ENCODE assay signal across 24 mouse cellular contexts in the genomic region with DNA sequence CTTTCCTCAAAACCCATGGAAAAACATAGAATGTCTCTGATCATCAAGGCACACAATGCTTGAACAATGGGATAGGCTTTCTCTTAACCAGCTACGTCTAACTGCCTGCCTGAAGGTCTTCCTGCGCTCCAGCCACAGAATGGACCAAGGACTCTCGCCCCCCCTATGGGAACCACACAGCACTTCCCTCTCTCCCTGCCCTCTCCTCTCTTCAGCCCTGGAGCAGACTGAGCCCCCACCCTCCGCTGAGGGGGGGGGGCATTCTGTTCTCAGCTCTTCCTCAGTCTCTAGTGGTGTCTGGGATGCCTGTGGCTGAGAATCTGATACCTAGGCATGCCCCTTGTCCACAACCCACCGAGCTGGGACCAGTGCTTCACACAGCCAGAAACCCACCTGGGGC.
DNase-seq lines count a peak whose midpoint lies in the region; ATAC-seq and TF ChIP-seq lines count a peak whose summit lies in the region.
"Had no signal": no experiment of that assay in that cellular context is flagged by ENCODE, and none has a peak within 500 bp of the region (broad histone marks: within the 10 kb centered on the region; RNA-seq: fewer than 3 reads in every experiment).

No protein-coding gene starts in this region.

- no peaks in the 10 kb centered on the region for H3K4me1 ChIP-seq in embryonic facial prominence, embryonic 13.5 days
- no peaks in the 10 kb centered on the region for H3K4me1 ChIP-seq in embryonic facial prominence, embryonic 10.5 days
- no peaks in the 10 kb centered on the region for H3K4me1 ChIP-seq in hindbrain, embryonic 11.5 days (replicated peaks; ENCODE audit: control insufficient read depth, insufficient read depth, low read length)
- H3K4me1 ChIP-seq in hindbrain, postnatal 0 days (ENCODE audit: insufficient read depth, low read length) = no peaks in the 10 kb centered on the region
- H3K4me1 ChIP-seq in midbrain, embryonic 12.5 days = no peaks in the 10 kb centered on the region
- H3K4me1 ChIP-seq in midbrain, embryonic 15.5 days = no peaks in the 10 kb centered on the region
- H3K4me1 ChIP-seq in midbrain, embryonic 14.5 days (ENCODE audit: control insufficient read depth, insufficient read depth, low read length) = no peaks in the 10 kb centered on the region
- no peaks in the 10 kb centered on the region for H3K4me1 ChIP-seq in midbrain, embryonic 16.5 days (ENCODE audit: control insufficient read depth, insufficient read depth, low read length)
- H3K4me1 ChIP-seq: forebrain, embryonic 13.5 days; forebrain, embryonic 15.5 days had no signal

- no peak for DNase-seq in embryonic facial prominence, embryonic 10.5 days (ENCODE audit: low spot score)
- DNase-seq in hindbrain, embryonic 11.5 days (ENCODE audit: low spot score) = no peak
- no peak for DNase-seq in hindbrain, postnatal 0 days (ENCODE audit: low spot score)
- DNase-seq in midbrain, embryonic 14.5 days = no peak
- DNase-seq: adrenal gland, adult 8-10 months; adrenal gland, postnatal 14 days; adrenal gland, postnatal 36 days; B cell, adult 2 months; cerebellum, adult 11-12 months; cerebellum, adult 2 months; cerebellum, adult 9-10 months; cerebellum, postnatal 10 days; cerebellum, postnatal 25 days had no signal

- H3K9me3 ChIP-seq in embryonic facial prominence, embryonic 13.5 days = no peaks in the 10 kb centered on the region
- H3K9me3 ChIP-seq in embryonic facial prominence, embryonic 10.5 days = no peaks in the 10 kb centered on the region
- H3K9me3 ChIP-seq in hindbrain, embryonic 11.5 days (ENCODE audit: control insufficient read depth, low read length) = no peaks in the 10 kb centered on the region
- H3K9me3 ChIP-seq in hindbrain, postnatal 0 days (ENCODE audit: low read length) = no peaks in the 10 kb centered on the region
- no peaks in the 10 kb centered on the region for H3K9me3 ChIP-seq in midbrain, embryonic 12.5 days
- no peaks in the 10 kb centered on the region for H3K9me3 ChIP-seq in midbrain, embryonic 15.5 days
- H3K9me3 ChIP-seq in midbrain, embryonic 14.5 days (ENCODE audit: control insufficient read depth, low read length) = no peaks in the 10 kb centered on the region
- H3K9me3 ChIP-seq in midbrain, embryonic 16.5 days (replicated peaks; ENCODE audit: control insufficient read depth, low read length, poor library complexity, severe bottlenecking) = no peaks in the 10 kb centered on the region
- H3K9me3 ChIP-seq: forebrain, embryonic 13.5 days; forebrain, embryonic 15.5 days; G1E had no signal

- ATAC-seq in embryonic facial prominence, embryonic 13.5 days (ENCODE audit: insufficient number of reproducible peaks, insufficient read depth, low FRiP score, low TSS enrichment, low read depth) = 0 out of 2 replicates have a peak, but pooled peaks have one; percentile 37
- 0 out of 2 replicates have a peak, but pooled peaks have one; percentile 12 for ATAC-seq in hindbrain, embryonic 11.5 days (ENCODE audit: low FRiP score)
- no peak for ATAC-seq in hindbrain, postnatal 0 days
- 0 out of 2 replicates have a peak, but pooled peaks have one; percentile 16 for ATAC-seq in midbrain, embryonic 12.5 days (ENCODE audit: low FRiP score, low read depth)
- ATAC-seq in midbrain, embryonic 15.5 days (replicated peaks) = no peak
- peak; percentile 62 for ATAC-seq in midbrain, embryonic 14.5 days (ENCODE audit: low FRiP score, low TSS enrichment)
- no peak for ATAC-seq in midbrain, embryonic 16.5 days
- ATAC-seq: activated CD4-positive, CD25-positive, alpha-beta regulatory T cell, adult 4 months; CD4-positive, CD25-positive, alpha-beta regulatory T cell, adult 4 months; forebrain, embryonic 13.5 days; forebrain, embryonic 15.5 days; Patski had no signal

- no peak for TF ChIP-seq CTCF in hindbrain, postnatal 0 days (IDR thresholded peaks at IDR 0.05; ENCODE audit: low read depth)

- H3K9ac ChIP-seq in embryonic facial prominence, embryonic 13.5 days = no peak overlapping the region
- no peak overlapping the region for H3K9ac ChIP-seq in hindbrain, embryonic 11.5 days (ENCODE audit: low read depth, low read length)
- H3K9ac ChIP-seq in hindbrain, postnatal 0 days (replicated peaks; ENCODE audit: low read length) = no peak overlapping the region
- no peak overlapping the region for H3K9ac ChIP-seq in midbrain, embryonic 12.5 days (replicated peaks)
- H3K9ac ChIP-seq in midbrain, embryonic 15.5 days = no peak overlapping the region
- no peak overlapping the region for H3K9ac ChIP-seq in midbrain, embryonic 14.5 days (replicated peaks; ENCODE audit: low read length)
- H3K9ac ChIP-seq in midbrain, embryonic 16.5 days (ENCODE audit: low read depth, low read length) = no peak overlapping the region
- H3K9ac ChIP-seq: forebrain, embryonic 13.5 days; forebrain, embryonic 15.5 days had no signal

- H3K36me3 ChIP-seq in embryonic facial prominence, embryonic 13.5 days = no peaks in the 10 kb centered on the region
- no peaks in the 10 kb centered on the region for H3K36me3 ChIP-seq in embryonic facial prominence, embryonic 10.5 days (replicated peaks)
- no peaks in the 10 kb centered on the region for H3K36me3 ChIP-seq in hindbrain, embryonic 11.5 days (ENCODE audit: control insufficient read depth, insufficient read depth, low read length)
- no peaks in the 10 kb centered on the region for H3K36me3 ChIP-seq in hindbrain, postnatal 0 days (ENCODE audit: insufficient read depth, low read length)
- no peaks in the 10 kb centered on the region for H3K36me3 ChIP-seq in midbrain, embryonic 12.5 days
- no peaks in the 10 kb centered on the region for H3K36me3 ChIP-seq in midbrain, embryonic 15.5 days (replicated peaks)
- no peaks in the 10 kb centered on the region for H3K36me3 ChIP-seq in midbrain, embryonic 14.5 days (ENCODE audit: control insufficient read depth, insufficient read depth, low read length)
- H3K36me3 ChIP-seq in midbrain, embryonic 16.5 days (ENCODE audit: control insufficient read depth, insufficient read depth, low read length) = no peaks in the 10 kb centered on the region
- H3K36me3 ChIP-seq: forebrain, embryonic 15.5 days; G1E had no signal

- WGBS in embryonic facial prominence, embryonic 13.5 days = 68% methylated on average over 5 of the region's 5 CpGs
- WGBS in embryonic facial prominence, embryonic 10.5 days = 76% methylated on average over 5 of the region's 5 CpGs
- WGBS in hindbrain, embryonic 11.5 days = 75% methylated on average over 4 of the region's 5 CpGs
- 82% methylated on average over 5 of the region's 5 CpGs for WGBS in hindbrain, postnatal 0 days
- WGBS in midbrain, embryonic 12.5 days = 68% methylated on average over 5 of the region's 5 CpGs
- 78% methylated on average over 5 of the region's 5 CpGs for WGBS in midbrain, embryonic 15.5 days
- WGBS in midbrain, embryonic 14.5 days = 80% methylated on average over 5 of the region's 5 CpGs
- WGBS in midbrain, embryonic 16.5 days = 79% methylated on average over 5 of the region's 5 CpGs

- H3K27ac ChIP-seq in embryonic facial prominence, embryonic 13.5 days = no peak overlapping the region
- no peak overlapping the region for H3K27ac ChIP-seq in embryonic facial prominence, embryonic 10.5 days (replicated peaks)
- H3K27ac ChIP-seq in hindbrain, embryonic 11.5 days (ENCODE audit: low read depth, low read length) = no peak overlapping the region
- no peak overlapping the region for H3K27ac ChIP-seq in hindbrain, postnatal 0 days
- no peak overlapping the region for H3K27ac ChIP-seq in midbrain, embryonic 12.5 days (replicated peaks)
- H3K27ac ChIP-seq in midbrain, embryonic 15.5 days = no peak overlapping the region
- no peak overlapping the region for H3K27ac ChIP-seq in midbrain, embryonic 14.5 days (replicated peaks; ENCODE audit: low read depth, low read length)
- H3K27ac ChIP-seq in midbrain, embryonic 16.5 days (ENCODE audit: low read length) = no peak overlapping the region
- H3K27ac ChIP-seq: forebrain, embryonic 13.5 days; forebrain, embryonic 15.5 days had no signal

- H3K27me3 ChIP-seq in embryonic facial prominence, embryonic 13.5 days = no peaks in the 10 kb centered on the region
- no peaks in the 10 kb centered on the region for H3K27me3 ChIP-seq in embryonic facial prominence, embryonic 10.5 days (replicated peaks; ENCODE audit: low read depth, poor library complexity, severe bottlenecking)
- H3K27me3 ChIP-seq in hindbrain, embryonic 11.5 days (ENCODE audit: control insufficient read depth, insufficient read depth, low read length) = no peaks in the 10 kb centered on the region
- H3K27me3 ChIP-seq in hindbrain, postnatal 0 days (ENCODE audit: insufficient read depth, low read length) = no peaks in the 10 kb centered on the region
- H3K27me3 ChIP-seq in midbrain, embryonic 12.5 days = no peaks in the 10 kb centered on the region
- no peaks in the 10 kb centered on the region for H3K27me3 ChIP-seq in midbrain, embryonic 15.5 days (replicated peaks)
- no peaks in the 10 kb centered on the region for H3K27me3 ChIP-seq in midbrain, embryonic 14.5 days (ENCODE audit: control insufficient read depth, insufficient read depth, low read length)
- no peaks in the 10 kb centered on the region for H3K27me3 ChIP-seq in midbrain, embryonic 16.5 days (ENCODE audit: control insufficient read depth, insufficient read depth, low read depth, low read length)
- H3K27me3 ChIP-seq: CH12.LX; forebrain, embryonic 13.5 days; forebrain, embryonic 15.5 days; Patski had no signal

- no peak overlapping the region for H3K4me2 ChIP-seq in embryonic facial prominence, embryonic 13.5 days
- no peak overlapping the region for H3K4me2 ChIP-seq in hindbrain, embryonic 11.5 days (replicated peaks; ENCODE audit: low read depth, low read length)
- no peak overlapping the region for H3K4me2 ChIP-seq in hindbrain, postnatal 0 days (ENCODE audit: low read depth, low read length)
- H3K4me2 ChIP-seq in midbrain, embryonic 12.5 days (replicated peaks) = no peak overlapping the region
- H3K4me2 ChIP-seq in midbrain, embryonic 15.5 days = no peak overlapping the region
- no peak overlapping the region for H3K4me2 ChIP-seq in midbrain, embryonic 14.5 days (ENCODE audit: low read length)
- no peak overlapping the region for H3K4me2 ChIP-seq in midbrain, embryonic 16.5 days (ENCODE audit: low read length)
- H3K4me2 ChIP-seq: forebrain, embryonic 13.5 days; forebrain, embryonic 15.5 days had no signal

- H3K4me3 ChIP-seq in embryonic facial prominence, embryonic 13.5 days = no peak overlapping the region
- no peak overlapping the region for H3K4me3 ChIP-seq in embryonic facial prominence, embryonic 10.5 days
- H3K4me3 ChIP-seq in hindbrain, embryonic 11.5 days (ENCODE audit: low read depth, low read length) = no peak overlapping the region
- no peak overlapping the region for H3K4me3 ChIP-seq in hindbrain, postnatal 0 days (ENCODE audit: low read length)
- no peak overlapping the region for H3K4me3 ChIP-seq in midbrain, embryonic 12.5 days
- H3K4me3 ChIP-seq in midbrain, embryonic 15.5 days = no peak overlapping the region
- no peak overlapping the region for H3K4me3 ChIP-seq in midbrain, embryonic 14.5 days (replicated peaks; ENCODE audit: low read depth, low read length)
- no peak overlapping the region for H3K4me3 ChIP-seq in midbrain, embryonic 16.5 days (ENCODE audit: low read depth, low read length)
- H3K4me3 ChIP-seq: forebrain, embryonic 13.5 days; forebrain, embryonic 15.5 days had no signal

Comparison
In these comparisons a context has a peak if more than half of its experiments do, and no peak if none do; other contexts are left out.
1. ATAC-seq: peak in embryonic facial prominence, embryonic 13.5 days (single experiment), hindbrain, embryonic 11.5 days (single experiment), midbrain, embryonic 12.5 days (single experiment) and midbrain, embryonic 14.5 days (single experiment); none in hindbrain, postnatal 0 days (single experiment), midbrain, embryonic 15.5 days (single experiment) and midbrain, embryonic 16.5 days (single experiment).